Mouse (Mus musculus): ENCODE results near the gene Prkn. TPM values are rescaled to one million over a fixed set of nuclear protein-coding genes. Genes with fewer than 3 reads are reported as not detected.
"Not testable (repeated sequence)": the region's sequence is repeated elsewhere in the genome, so short reads cannot be mapped to it uniquely, and the experiment has no call there.

Prkn gene
- polyA plus RNA-seq, 1 experiment: 0.58 TPM

GRCm38 (mm10) chr17:11187356-11187755 lies 347.2 kb downstream of the Prkn start:
- Histone ChIP-seq H3K27ac (ENCODE audit: insufficient read depth, low read depth, low read length) (no peak overlapping the region), H3K36me3 (ENCODE audit: control insufficient read depth, insufficient read depth, low read length) (no peaks in the 10 kb centered on the region), H3K4me3 (ENCODE audit: low read depth, low read length) (no peak overlapping the region), H3K4me1 (ENCODE audit: control insufficient read depth, insufficient read depth, insufficient read length, low read length) (0 out of 2 replicates have a peak, but pooled peaks cover 1% of the 10 kb centered on the region), H3K27me3 (ENCODE audit: control insufficient read depth, insufficient read depth, low read length) (no peaks in the 10 kb centered on the region)
- no peak for TF ChIP-seq POLR2A (IDR thresholded peaks at IDR 0.05; ENCODE audit: low read depth, low read length)
- TF ChIP-seq CTCF (IDR thresholded peaks at IDR 0.05; ENCODE audit: extremely low read depth, insufficient read length, insufficient replicate concordance, low read depth, low read length): no peak

- no peak overlapping the region for H3K27ac ChIP-seq (ENCODE audit: insufficient read depth, low read depth, low read length)
- 88% methylated on average over 4 of the region's 4 CpGs for WGBS
- no peak overlapping the region for H3K4me3 ChIP-seq (ENCODE audit: low read depth, low read length)
- no peaks in the 10 kb centered on the region for H3K27me3 ChIP-seq (ENCODE audit: control insufficient read depth, insufficient read depth, low read length)
- H3K4me1 ChIP-seq (ENCODE audit: control insufficient read depth, insufficient read depth, insufficient read length, low read length): 0 out of 2 replicates have a peak, but pooled peaks cover 1% of the 10 kb centered on the region
- TF ChIP-seq CTCF (IDR thresholded peaks at IDR 0.05; ENCODE audit: extremely low read depth, insufficient read length, insufficient replicate concordance, low read depth, low read length) (no peak), POLR2A (IDR thresholded peaks at IDR 0.05; ENCODE audit: low read depth, low read length) (no peak)
- H3K36me3 ChIP-seq (ENCODE audit: control insufficient read depth, insufficient read depth, low read length): no peaks in the 10 kb centered on the region
Observed at GRCm38 (mm10) chr17:11188494-11188893, 348.3 kb downstream of the Prkn start.

GRCm38 (mm10) chr17:11190306-11190705 lies 350.1 kb downstream of the Prkn start:
- 61% methylated on average over 2 of the region's 2 CpGs for WGBS
- Histone ChIP-seq H3K36me3 (ENCODE audit: control insufficient read depth, insufficient read depth, low read length) (no peaks in the 10 kb centered on the region), H3K4me3 (ENCODE audit: low read depth, low read length) (no peak overlapping the region)

GRCm38 (mm10) chr17:11198134-11198533 lies 357.9 kb downstream of the Prkn start:
- no peak overlapping the region for H3K4me3 ChIP-seq (ENCODE audit: low read depth, low read length)
- 70% methylated on average over 2 of the region's 2 CpGs for WGBS
- TF ChIP-seq POLR2A (IDR thresholded peaks at IDR 0.05; ENCODE audit: low read depth, low read length) (no peak), CTCF (IDR thresholded peaks at IDR 0.05; ENCODE audit: extremely low read depth, insufficient read length, insufficient replicate concordance, low read depth, low read length) (no peak)

More at GRCm38 (mm10) chr17:11190306-11190705, 350.1 kb downstream of the Prkn start:
- H3K27me3 ChIP-seq (ENCODE audit: control insufficient read depth, insufficient read depth, low read length): no peaks in the 10 kb centered on the region
- 0 out of 2 replicates have a peak, but pooled peaks cover 1% of the 10 kb centered on the region for H3K4me1 ChIP-seq (ENCODE audit: control insufficient read depth, insufficient read depth, insufficient read length, low read length)
- H3K27ac ChIP-seq (ENCODE audit: insufficient read depth, low read depth, low read length): no peak overlapping the region
- no peak for TF ChIP-seq POLR2A (IDR thresholded peaks at IDR 0.05; ENCODE audit: low read depth, low read length)
- no peak for TF ChIP-seq CTCF (IDR thresholded peaks at IDR 0.05; ENCODE audit: extremely low read depth, insufficient read length, insufficient replicate concordance, low read depth, low read length)

GRCm38 (mm10) chr17:11209063-11209462 lies 368.9 kb downstream of the Prkn start:
- not testable (repeated sequence) for H3K27me3 ChIP-seq (ENCODE audit: control insufficient read depth, insufficient read depth, low read length); H3K4me1 ChIP-seq (ENCODE audit: control insufficient read depth, insufficient read depth, insufficient read length, low read length); H3K36me3 ChIP-seq (ENCODE audit: control insufficient read depth, insufficient read depth, low read length); H3K27ac ChIP-seq (ENCODE audit: insufficient read depth, low read depth, low read length); H3K4me3 ChIP-seq (ENCODE audit: low read depth, low read length)
- 76% methylated on average over 4 of the region's 4 CpGs for WGBS

More at GRCm38 (mm10) chr17:11198134-11198533, 357.9 kb downstream of the Prkn start:
- H3K27ac ChIP-seq (ENCODE audit: insufficient read depth, low read depth, low read length): no peak overlapping the region
- no peaks in the 10 kb centered on the region for H3K36me3 ChIP-seq (ENCODE audit: control insufficient read depth, insufficient read depth, low read length)
- no peaks in the 10 kb centered on the region for H3K27me3 ChIP-seq (ENCODE audit: control insufficient read depth, insufficient read depth, low read length)
- H3K4me1 ChIP-seq (ENCODE audit: control insufficient read depth, insufficient read depth, insufficient read length, low read length): no peaks in the 10 kb centered on the region

GRCm38 (mm10) chr17:11211006-11211405 lies 370.8 kb downstream of the Prkn start:
- 86% methylated on average over 11 of the region's 11 CpGs for WGBS
- Histone ChIP-seq H3K36me3 (ENCODE audit: control insufficient read depth, insufficient read depth, low read length) (no peaks in the 10 kb centered on the region), H3K4me3 (ENCODE audit: low read depth, low read length) (no peak overlapping the region), H3K27ac (ENCODE audit: insufficient read depth, low read depth, low read length) (no peak overlapping the region), H3K27me3 (ENCODE audit: control insufficient read depth, insufficient read depth, low read length) (no peaks in the 10 kb centered on the region), H3K4me1 (ENCODE audit: control insufficient read depth, insufficient read depth, insufficient read length, low read length) (no peaks in the 10 kb centered on the region)
- no peak for TF ChIP-seq POLR2A (IDR thresholded peaks at IDR 0.05; ENCODE audit: low read depth, low read length)
- no peak for TF ChIP-seq CTCF (IDR thresholded peaks at IDR 0.05; ENCODE audit: extremely low read depth, insufficient read length, insufficient replicate concordance, low read depth, low read length)

GRCm38 (mm10) chr17:11211591-11211990 lies 371.4 kb downstream of the Prkn start:
- no peaks in the 10 kb centered on the region for H3K4me1 ChIP-seq (ENCODE audit: control insufficient read depth, insufficient read depth, insufficient read length, low read length)
- no peak overlapping the region for H3K27ac ChIP-seq (ENCODE audit: insufficient read depth, low read depth, low read length)
- no peak for TF ChIP-seq POLR2A (IDR thresholded peaks at IDR 0.05; ENCODE audit: low read depth, low read length)
- TF ChIP-seq CTCF (IDR thresholded peaks at IDR 0.05; ENCODE audit: extremely low read depth, insufficient read length, insufficient replicate concordance, low read depth, low read length): no peak
- H3K36me3 ChIP-seq (ENCODE audit: control insufficient read depth, insufficient read depth, low read length): no peaks in the 10 kb centered on the region
- no peak overlapping the region for H3K4me3 ChIP-seq (ENCODE audit: low read depth, low read length)
- no peaks in the 10 kb centered on the region for H3K27me3 ChIP-seq (ENCODE audit: control insufficient read depth, insufficient read depth, low read length)
- whole genome bisulfite sequencing: 63% methylated on average over 4 of the region's 4 CpGs

- TF ChIP-seq POLR2A (IDR thresholded peaks at IDR 0.05; ENCODE audit: low read depth, low read length): no peak
- TF ChIP-seq CTCF (IDR thresholded peaks at IDR 0.05; ENCODE audit: extremely low read depth, insufficient read length, insufficient replicate concordance, low read depth, low read length): no peak
- no peak overlapping the region for H3K4me3 ChIP-seq (ENCODE audit: low read depth, low read length)
- WGBS: 89% methylated on average over 3 of the region's 3 CpGs
- no peaks in the 10 kb centered on the region for H3K36me3 ChIP-seq (ENCODE audit: control insufficient read depth, insufficient read depth, low read length)
- no peaks in the 10 kb centered on the region for H3K27me3 ChIP-seq (ENCODE audit: control insufficient read depth, insufficient read depth, low read length)
- no peak overlapping the region for H3K27ac ChIP-seq (ENCODE audit: insufficient read depth, low read depth, low read length)
- H3K4me1 ChIP-seq (ENCODE audit: control insufficient read depth, insufficient read depth, insufficient read length, low read length): no peaks in the 10 kb centered on the region
Observed at GRCm38 (mm10) chr17:11213689-11214088, 373.5 kb downstream of the Prkn start.

All from small intestine, adult 2 months (tissue).